Mouse (Mus musculus): Measurements from ENCODE around the gene Actr1a.

Actr1a gene

GRCm38 (mm10) chr19:46327531-46328064 is 68.0 kb downstream of the Actr1a start:
- no peak for DNase-seq (ENCODE audit: low read depth, low spot score)
